Mouse (Mus musculus): ENCODE data around the gene Tlr12.
"Not testable (repeated sequence)": the region's sequence is repeated elsewhere in the genome, so short reads cannot be mapped to it uniquely, and the experiment has no call there.

The Tlr12 gene

DNA sequence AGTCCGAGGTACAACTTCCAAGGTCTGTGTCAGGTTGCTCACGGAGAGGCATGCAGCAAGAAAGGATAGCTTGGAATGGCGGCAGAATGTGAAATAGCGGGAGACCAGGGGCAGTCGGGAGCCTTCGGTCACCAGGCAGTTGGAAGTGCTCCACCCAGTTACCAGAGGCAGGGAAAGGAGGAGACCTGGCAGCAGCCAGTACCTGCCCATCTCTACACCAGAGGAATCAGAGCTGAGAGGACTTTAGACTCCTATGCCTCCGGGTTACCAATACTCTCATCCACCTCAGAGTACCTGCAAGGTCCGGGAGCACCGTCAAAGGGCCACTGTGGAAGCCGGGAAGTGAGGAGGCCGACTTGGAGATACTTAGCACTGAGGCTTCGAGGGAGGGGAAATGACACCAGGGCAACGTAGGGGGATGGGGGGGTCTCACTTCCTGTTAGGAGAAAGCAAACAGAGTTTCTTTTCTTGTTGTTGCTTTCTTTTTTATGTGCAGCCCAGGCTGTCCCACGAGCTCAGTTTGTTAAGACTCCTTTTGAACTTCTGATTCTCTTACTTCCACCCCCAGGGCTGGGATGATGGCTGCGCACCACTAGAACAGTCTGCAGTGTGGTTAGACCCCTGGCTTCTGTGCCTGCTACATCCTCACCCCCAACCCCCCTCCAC lies at the start of gene Tlr12:
Gene Tlr12, minus strand, starts transcription at position 374 of the 666 bp plus-strand sequence.
- no peak for DNase-seq (ENCODE audit: low spot score in 2 of 2)

- not testable (repeated sequence) for DNase-seq (ENCODE audit: low spot score in 2 of 2)
These were observed 48.8 kb upstream of the Tlr12 start for GRCm38 (mm10) chr4:128667195-128667594.

- DNase-seq (ENCODE audit: low spot score in 2 of 2), result not testable (repeated sequence)
These were observed 47.9 kb upstream of the Tlr12 start for GRCm38 (mm10) chr4:128666362-128666761.

GRCm38 (mm10) chr4:128664002-128664401 lies 45.6 kb upstream of the Tlr12 start:
- no peak for DNase-seq (ENCODE audit: low spot score in 2 of 2)

DNA sequence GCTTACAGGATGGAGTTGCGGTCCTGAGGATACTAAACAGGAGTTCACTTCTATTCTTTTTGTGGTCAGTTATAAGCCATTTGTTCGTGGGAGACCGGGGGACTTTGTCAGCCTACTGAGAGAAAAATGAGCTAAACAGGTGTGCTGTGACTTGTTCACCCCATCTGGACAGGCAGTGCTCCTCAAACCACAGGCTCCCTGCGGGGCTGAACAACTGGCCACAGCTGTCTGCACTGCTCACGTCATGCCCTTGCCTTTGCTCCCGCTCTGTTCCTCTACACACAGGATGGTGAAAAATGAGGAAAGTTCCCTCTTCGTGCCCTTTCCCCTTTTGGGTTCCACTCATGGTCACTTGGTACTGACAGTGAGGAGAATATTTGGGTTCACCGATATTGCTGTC lies 42.6 kb upstream of the Tlr12 start:
- DNase-seq (ENCODE audit: low spot score in 2 of 2), result no peak

GRCm38 (mm10) chr4:128660196-128660595 lies 41.8 kb upstream of the Tlr12 start:
- no peak for DNase-seq (ENCODE audit: low spot score in 2 of 2)

DNA sequence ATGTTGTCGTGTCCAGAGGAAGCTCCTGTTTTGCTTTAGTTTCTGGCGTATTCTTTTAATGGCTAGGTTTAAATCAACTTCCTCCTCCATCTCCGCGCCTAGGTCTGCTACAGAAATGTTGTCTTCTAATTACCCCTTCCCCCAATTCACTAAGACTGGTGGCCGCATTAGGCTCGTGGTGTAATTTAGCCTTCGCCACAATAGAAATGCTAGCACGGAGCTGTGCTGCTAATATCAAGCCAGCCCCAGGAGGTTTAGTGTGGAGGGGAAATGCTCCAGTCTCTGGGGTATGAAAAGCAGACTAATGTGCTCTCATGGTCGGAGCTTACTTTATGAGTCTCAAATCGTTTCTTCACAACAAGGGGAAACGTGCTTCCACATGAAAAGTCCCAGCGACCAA lies 37.0 kb upstream of the Tlr12 start:
- DNase-seq (ENCODE audit: low spot score in 2 of 2), result no peak

DNA sequence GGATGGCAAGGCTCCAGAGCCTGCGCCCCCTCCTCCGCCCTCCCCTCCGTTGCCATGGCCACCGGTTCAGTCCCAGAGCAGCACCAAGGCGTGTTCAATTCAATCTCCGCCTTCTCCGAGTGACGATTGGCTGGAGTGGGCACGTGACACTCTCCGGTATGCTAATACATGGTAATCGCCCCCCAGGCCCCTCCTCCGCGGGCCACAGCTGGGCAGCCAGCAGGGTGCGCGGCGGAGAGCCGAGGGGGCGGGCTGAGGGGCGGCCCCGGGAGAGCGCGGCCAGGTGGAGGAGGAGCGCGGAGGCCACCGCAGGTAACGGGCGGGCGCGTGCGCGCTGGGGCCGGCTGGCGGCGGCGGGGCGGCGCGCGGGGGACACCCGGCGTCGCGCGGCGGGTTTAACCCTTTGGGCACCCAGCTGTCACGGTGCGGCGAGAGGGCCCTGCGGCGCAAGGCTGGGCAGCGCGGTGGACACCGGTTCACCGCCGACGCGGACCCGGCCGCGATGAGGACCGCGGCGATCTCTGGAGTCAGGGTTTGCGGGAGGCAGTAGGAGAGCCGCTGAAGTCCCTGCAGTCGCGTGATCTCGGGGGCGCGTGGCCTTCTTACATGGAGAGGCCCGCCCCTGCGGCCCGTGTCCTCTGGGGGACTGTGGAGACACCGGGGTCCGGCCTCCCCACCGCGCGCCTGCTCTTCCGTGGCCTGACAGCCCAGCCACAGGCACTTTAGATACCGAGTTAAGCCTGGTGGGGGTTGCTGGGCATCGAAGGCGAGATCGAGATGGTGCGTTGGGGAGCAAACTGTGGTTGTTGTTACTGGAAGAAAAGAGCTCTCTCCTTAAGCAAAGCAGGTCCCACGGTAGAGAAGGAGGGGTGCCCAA lies 36.3 kb upstream of the Tlr12 start, which contains the start of gene Phc2:
Gene Phc2, plus strand, starts transcription at position 198 of the 877 bp plus-strand sequence.
- peak; percentile 86 to 91 for DNase-seq (ENCODE audit: low spot score in 2 of 2)

- DNase-seq (ENCODE audit: low spot score in 2 of 2), result no peak
These were observed 34.3 kb upstream of the Tlr12 start for GRCm38 (mm10) chr4:128652584-128653298.

DNA sequence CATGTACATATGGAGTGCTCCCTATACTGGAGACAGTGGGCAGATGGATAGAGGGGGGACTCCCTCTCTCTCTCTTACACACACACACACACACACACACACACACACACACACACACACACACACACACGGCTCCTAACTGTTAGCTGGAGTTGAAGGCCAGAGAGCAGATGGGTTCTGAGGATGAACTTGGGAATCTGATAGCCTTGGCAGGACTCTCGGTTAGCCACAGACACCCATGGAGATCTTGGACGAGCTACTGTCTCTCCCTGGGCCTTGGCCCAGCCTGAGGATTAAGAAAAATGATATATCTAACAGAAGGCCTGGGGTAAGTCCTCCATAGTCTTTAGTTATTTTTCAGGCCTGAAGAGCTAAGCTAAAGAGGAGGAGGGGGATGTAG lies 33.1 kb upstream of the Tlr12 start:
- DNase-seq (ENCODE audit: low spot score in 2 of 2), result no peak

GRCm38 (mm10) chr4:128648567-128649255 lies 30.3 kb upstream of the Tlr12 start:
- DNase-seq (ENCODE audit: low spot score in 2 of 2), result no peak

DNA sequence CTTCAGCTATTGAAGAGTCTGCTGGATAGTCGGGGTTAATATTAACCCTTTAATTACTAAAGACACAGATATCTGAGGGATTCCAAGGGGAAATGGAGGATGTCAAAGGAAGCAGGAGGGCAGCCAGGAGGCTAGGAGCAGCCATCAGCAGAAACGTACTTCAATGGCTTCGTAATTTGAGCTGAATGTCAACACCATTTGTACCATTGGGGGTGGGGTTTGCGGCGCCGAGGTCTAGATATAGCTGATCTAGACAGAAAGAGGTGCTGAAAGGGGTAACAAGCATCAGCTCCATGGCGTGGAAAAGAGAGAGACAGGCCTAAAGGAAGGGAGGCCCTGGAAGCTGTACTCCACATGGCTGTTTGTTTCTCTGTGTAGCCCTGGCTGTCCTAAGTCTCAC lies 28.3 kb upstream of the Tlr12 start:
- DNase-seq (ENCODE audit: low spot score in 2 of 2), result no peak

DNA sequence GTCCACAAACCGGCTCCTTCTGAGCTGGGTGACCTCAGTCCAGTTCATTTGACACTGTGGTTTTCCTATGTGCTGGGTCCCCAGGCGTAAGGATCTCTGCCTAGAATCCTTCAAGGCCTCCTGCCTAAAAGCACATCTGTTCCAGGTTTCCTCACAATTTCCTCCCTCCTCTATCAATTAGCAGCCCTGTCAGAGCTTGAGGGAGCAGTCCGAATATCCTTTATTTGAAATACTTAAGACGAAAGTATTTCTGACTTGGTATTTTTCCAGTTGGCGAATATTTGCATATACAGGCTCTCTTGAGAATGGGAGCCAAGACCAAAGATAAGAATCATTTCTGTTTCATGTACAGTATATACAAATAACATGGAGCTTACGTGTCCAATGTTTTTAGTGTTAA lies 27.5 kb upstream of the Tlr12 start:
- no peak for DNase-seq (ENCODE audit: low spot score in 2 of 2)

DNA sequence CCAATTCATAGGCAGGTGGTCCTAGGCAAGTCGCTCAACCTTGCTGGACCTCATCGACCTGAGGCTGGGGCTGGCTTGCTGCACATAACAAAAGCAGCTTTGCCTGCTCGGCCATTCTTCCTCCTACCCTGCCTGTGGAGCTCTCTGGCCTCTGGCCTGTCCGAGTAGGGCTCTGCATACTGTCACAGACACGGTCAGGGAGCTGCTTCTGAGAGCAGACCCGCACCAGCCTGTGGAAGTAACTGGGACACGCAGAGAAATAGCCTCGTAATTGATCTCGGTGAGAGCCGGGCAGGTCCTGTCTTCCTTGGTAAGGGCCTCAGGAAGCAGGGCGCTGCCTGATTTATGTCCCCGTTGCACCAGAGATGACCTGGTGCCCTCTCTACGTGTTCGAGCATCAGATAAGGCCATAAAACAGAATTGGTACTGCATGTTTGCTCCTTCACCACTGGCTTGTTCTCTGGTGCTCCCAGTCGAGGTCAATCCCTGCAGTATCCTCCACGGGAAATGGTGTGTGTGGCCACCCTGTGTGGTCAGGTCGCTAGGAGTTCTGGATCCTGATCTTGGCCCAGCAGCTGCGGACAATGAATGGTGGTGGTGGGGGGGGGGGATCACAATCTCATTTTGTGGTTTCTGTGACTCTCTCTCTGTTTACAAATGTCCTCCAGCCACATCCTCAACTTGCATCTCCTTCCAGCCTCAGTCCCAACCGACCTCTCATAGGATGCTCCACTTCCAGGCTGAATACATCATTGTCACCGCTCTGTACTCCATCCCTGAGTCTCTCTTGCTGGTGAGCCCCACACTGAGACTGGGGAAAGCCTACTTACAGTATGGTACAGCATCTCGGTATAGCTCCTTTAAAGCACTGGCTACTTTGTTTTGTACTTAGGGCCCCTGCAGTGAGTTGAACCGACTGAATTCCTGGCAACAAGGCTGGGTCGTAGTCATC lies 23.6 kb upstream of the Tlr12 start:
- DNase-seq (ENCODE audit: low spot score in 2 of 2), result no peak

DNA sequence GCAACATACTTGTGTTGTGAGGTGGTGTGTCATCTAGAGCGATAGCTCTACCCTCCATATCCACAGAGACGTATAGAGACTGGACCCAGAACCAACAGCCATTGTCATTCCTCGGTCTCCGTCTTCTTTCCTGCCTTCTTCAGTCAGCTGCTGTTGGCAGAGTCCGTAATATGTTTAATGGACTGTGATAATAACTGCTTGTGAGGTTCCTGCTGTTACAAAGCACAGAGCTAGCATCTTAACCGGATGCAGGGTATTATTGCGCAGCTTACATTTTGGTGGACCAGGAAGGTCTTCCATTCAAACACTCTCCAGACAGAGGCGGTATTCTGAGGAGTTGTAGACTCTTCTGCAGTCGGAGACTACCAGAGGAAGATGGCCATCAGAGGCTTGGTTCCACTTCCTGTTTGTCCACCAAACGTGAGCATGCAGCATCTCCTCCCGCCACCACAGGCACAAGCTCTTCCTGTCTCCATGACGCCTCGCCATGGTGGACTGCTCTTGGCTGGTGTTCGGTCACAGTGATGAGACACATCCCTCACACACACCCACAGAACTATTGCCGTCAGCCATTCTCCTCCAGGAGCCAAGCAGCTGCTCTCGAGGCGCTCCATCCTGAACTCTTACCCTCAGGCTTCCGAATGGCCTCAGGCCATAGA lies 20.0 kb upstream of the Tlr12 start:
- DNase-seq (ENCODE audit: low spot score in 2 of 2), result no peak

- DNase-seq (ENCODE audit: low spot score in 2 of 2), result no peak
These were observed 18.8 kb upstream of the Tlr12 start for GRCm38 (mm10) chr4:128637250-128637649.

GRCm38 (mm10) chr4:128635894-128636585 lies 17.6 kb upstream of the Tlr12 start:
- no peak for DNase-seq (ENCODE audit: low spot score in 2 of 2)

DNA sequence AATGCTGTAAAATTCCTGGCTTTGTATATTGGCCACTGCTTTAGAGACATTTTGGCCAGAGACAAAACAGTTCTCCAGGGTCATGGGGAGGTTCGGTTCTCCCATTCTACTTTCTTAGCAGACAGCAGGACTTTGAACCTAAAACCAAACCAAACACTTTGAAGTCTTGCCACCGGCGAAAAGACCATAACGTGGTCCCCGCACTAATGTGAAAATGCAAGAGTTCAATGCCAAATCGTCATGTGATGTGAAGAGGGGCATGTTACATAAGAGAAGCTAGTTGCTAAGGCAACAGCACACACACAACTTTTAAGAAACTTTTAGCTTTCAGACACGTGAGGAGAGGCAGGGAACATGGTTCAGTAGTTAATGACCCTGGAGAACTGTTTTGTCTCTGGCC lies 17.0 kb upstream of the Tlr12 start:
- no peak for DNase-seq (ENCODE audit: low spot score in 2 of 2)

GRCm38 (mm10) chr4:128621109-128621508 lies 2.7 kb upstream of the Tlr12 start:
- no peak for DNase-seq (ENCODE audit: low spot score in 2 of 2)
